Mouse (Mus musculus) spleen, embryonic (tissue): ENCODE data around the gene Olfr19.
"Not testable (repeated sequence)": the region's sequence is repeated elsewhere in the genome, so short reads cannot be mapped to it uniquely, and the experiment has no call there.

ENCODE experiments used
- CTCF ChIA-PET: fragments of 350-600 bp; sonication (Branson Sonifier 250); formaldehyde crosslinking; loops from one replicate; lab custom pipeline; 2022; lab: Charles Lee

Gene Olfr19

GRCm38 (mm10) chr16:16676305-16676704, at the start of gene Olfr19:
TSS of gene Olfr19 (minus strand) at chr16:16676405.
- CTCF ChIA-PET = no interaction called here

GRCm38 (mm10) chr16:16684975-16685374, 8.8 kb upstream of the Olfr19 start:
- CTCF ChIA-PET = no interaction called here

- CTCF ChIA-PET = no interaction called here
These were observed 7.8 kb upstream of the Olfr19 start for GRCm38 (mm10) chr16:16684053-16684452.

- CTCF ChIA-PET = no interaction called here
These were observed 11.2 kb downstream of the Olfr19 start for GRCm38 (mm10) chr16:16664994-16665393.

- CTCF ChIA-PET = not testable (repeated sequence)
These were observed 11.7 kb downstream of the Olfr19 start for GRCm38 (mm10) chr16:16664516-16664915.

GRCm38 (mm10) chr16:16645148-16645547, 31.1 kb downstream of the Olfr19 start:
- CTCF ChIA-PET = no interaction called here

GRCm38 (mm10) chr16:16633730-16634129, 42.5 kb downstream of the Olfr19 start:
- CTCF ChIA-PET = no interaction called here
